ENCODE assay signal across 28 mouse cellular contexts in the genomic region with DNA sequence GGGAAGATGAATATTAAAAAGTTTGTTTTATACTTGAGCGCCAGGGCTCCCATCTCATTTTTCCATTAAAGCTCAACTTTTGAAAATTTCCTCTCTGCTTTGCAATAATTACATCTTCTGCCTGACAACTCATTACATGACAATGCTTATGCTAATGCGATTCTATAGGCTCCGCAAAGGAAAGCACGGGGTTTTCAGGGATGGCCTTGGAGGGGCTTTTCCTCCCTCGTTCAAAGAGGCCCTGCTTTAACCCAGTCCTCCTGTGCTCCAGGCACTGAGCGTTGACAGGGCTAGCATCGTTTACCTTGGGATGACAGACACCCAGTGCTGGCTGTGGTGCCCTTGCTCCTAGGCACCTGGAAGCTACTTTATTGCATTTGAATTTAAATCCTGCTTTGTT.
DNase-seq lines count a peak whose midpoint lies in the region; ATAC-seq and TF ChIP-seq lines count a peak whose summit lies in the region.
"Had no signal": no experiment of that assay in that cellular context is flagged by ENCODE, and none has a peak within 500 bp of the region (broad histone marks: within the 10 kb centered on the region; RNA-seq: fewer than 3 reads in every experiment).

No protein-coding gene starts in this region.

- no peaks in the 10 kb centered on the region for H3K9me3 ChIP-seq in forebrain, postnatal 0 days (ENCODE audit: low read length)
- peaks cover 2% of the 10 kb centered on the region; the same call in 1 of the 2 replicates for H3K9me3 ChIP-seq in forebrain, embryonic 13.5 days (replicated peaks)
- H3K9me3 ChIP-seq in midbrain, embryonic 11.5 days (ENCODE audit: control insufficient read depth, low read length) = no peaks in the 10 kb centered on the region
- no peaks in the 10 kb centered on the region for H3K9me3 ChIP-seq in midbrain, embryonic 13.5 days
- H3K9me3 ChIP-seq: embryonic facial prominence, embryonic 10.5 days; embryonic facial prominence, embryonic 13.5 days; heart, embryonic 15.5 days; hindbrain, embryonic 12.5 days; hindbrain, embryonic 15.5 days; intestine, embryonic 15.5 days had no signal

- H3K4me1 ChIP-seq in forebrain, postnatal 0 days (ENCODE audit: insufficient read depth) = peaks cover 7% of the 10 kb centered on the region; the same call in 1 of the 2 replicates
- H3K4me1 ChIP-seq in forebrain, embryonic 13.5 days = peaks cover 56% of the 10 kb centered on the region
- peaks cover 7% of the 10 kb centered on the region; the same call in 1 of the 2 replicates for H3K4me1 ChIP-seq in midbrain, embryonic 11.5 days (ENCODE audit: control insufficient read depth, insufficient read depth, low read length)
- H3K4me1 ChIP-seq in midbrain, embryonic 13.5 days (replicated peaks) = peaks cover 49% of the 10 kb centered on the region
- H3K4me1 ChIP-seq: intestine, embryonic 15.5 days had no signal

- H3K27ac ChIP-seq in forebrain, postnatal 0 days (ENCODE audit: low read depth, low read length) = no peak overlapping the region
- H3K27ac ChIP-seq in forebrain, embryonic 13.5 days = no peak overlapping the region
- no peak overlapping the region for H3K27ac ChIP-seq in midbrain, embryonic 11.5 days (ENCODE audit: low read depth, low read length)
- H3K27ac ChIP-seq in midbrain, embryonic 13.5 days = no peak overlapping the region
- H3K27ac ChIP-seq: embryonic facial prominence, embryonic 10.5 days; embryonic facial prominence, embryonic 13.5 days; heart, embryonic 15.5 days; hindbrain, embryonic 12.5 days; hindbrain, embryonic 15.5 days; intestine, embryonic 15.5 days had no signal

- WGBS in forebrain, postnatal 0 days = 23% methylated on average over 7 of the region's 7 CpGs
- 18% methylated on average over 7 of the region's 7 CpGs for WGBS in forebrain, embryonic 13.5 days
- WGBS in midbrain, embryonic 11.5 days = 29% methylated on average over 7 of the region's 7 CpGs
- WGBS in midbrain, embryonic 13.5 days = 17% methylated on average over 7 of the region's 7 CpGs

- DNase-seq in forebrain, postnatal 0 days = no peak
- peak; percentile 80 for DNase-seq in midbrain, embryonic 11.5 days (ENCODE audit: low spot score, missing footprints)
- peak; percentile 18 for DNase-seq in R1 (ENCODE audit: low read depth, low spot score)
- DNase-seq in brain, embryonic 14.5 days (ENCODE audit: low read depth) = peak; percentile 51
- DNase-seq in heart, postnatal 25 days (ENCODE audit: low spot score) = no peak
- no peak for DNase-seq in lung, postnatal 14 days
- DNase-seq: adrenal gland, adult 2 months; adrenal gland, postnatal 14 days; cerebellum, adult 11-12 months; cerebellum, adult 8-10 months; cerebellum, postnatal 10 days; cerebellum, postnatal 36 days; embryo, embryonic 11 days; gastrocnemius, postnatal 25 days; heart, adult 18-20 months; heart, postnatal 10 days; heart, postnatal 4 days had no signal

- no peak overlapping the region for H3K4me2 ChIP-seq in forebrain, postnatal 0 days (ENCODE audit: low read depth)
- H3K4me2 ChIP-seq in forebrain, embryonic 13.5 days = no peak overlapping the region
- no peak overlapping the region for H3K4me2 ChIP-seq in midbrain, embryonic 11.5 days
- no peak overlapping the region for H3K4me2 ChIP-seq in midbrain, embryonic 13.5 days (replicated peaks)
- H3K4me2 ChIP-seq: embryonic facial prominence, embryonic 13.5 days; heart, embryonic 12.5 days; heart, embryonic 15.5 days; hindbrain, embryonic 12.5 days; hindbrain, embryonic 15.5 days; intestine, embryonic 15.5 days had no signal

- H3K27me3 ChIP-seq in forebrain, postnatal 0 days (ENCODE audit: insufficient read depth, low read length) = no peaks in the 10 kb centered on the region
- no peaks in the 10 kb centered on the region for H3K27me3 ChIP-seq in forebrain, embryonic 13.5 days
- H3K27me3 ChIP-seq in midbrain, embryonic 11.5 days (ENCODE audit: control insufficient read depth, insufficient read depth, low read length) = no peaks in the 10 kb centered on the region
- no peaks in the 10 kb centered on the region for H3K27me3 ChIP-seq in midbrain, embryonic 13.5 days
- H3K27me3 ChIP-seq: embryonic facial prominence, embryonic 13.5 days; hindbrain, embryonic 12.5 days; hindbrain, embryonic 15.5 days; intestine, embryonic 15.5 days had no signal

- no peaks in the 10 kb centered on the region for H3K36me3 ChIP-seq in forebrain, postnatal 0 days (ENCODE audit: insufficient read depth)
- H3K36me3 ChIP-seq in forebrain, embryonic 13.5 days (ENCODE audit: poor library complexity, severe bottlenecking) = no peaks in the 10 kb centered on the region
- H3K36me3 ChIP-seq in midbrain, embryonic 11.5 days (ENCODE audit: control insufficient read depth, insufficient read depth, low read length) = no peaks in the 10 kb centered on the region
- no peaks in the 10 kb centered on the region for H3K36me3 ChIP-seq in midbrain, embryonic 13.5 days
- H3K36me3 ChIP-seq: embryonic facial prominence, embryonic 10.5 days; embryonic facial prominence, embryonic 13.5 days; heart, embryonic 12.5 days; heart, embryonic 15.5 days; hindbrain, embryonic 12.5 days; hindbrain, embryonic 15.5 days; intestine, embryonic 15.5 days had no signal

- TF ChIP-seq CTCF in forebrain, postnatal 0 days (IDR thresholded peaks at IDR 0.05; ENCODE audit: low read depth) = no peak
- no peak for TF ChIP-seq CTCF in brain, embryonic 14.5 days (IDR thresholded peaks at IDR 0.05; ENCODE audit: borderline replicate concordance, extremely low read depth, insufficient read depth, insufficient read length)

- no peak overlapping the region for H3K9ac ChIP-seq in forebrain, postnatal 0 days
- no peak overlapping the region for H3K9ac ChIP-seq in forebrain, embryonic 13.5 days
- H3K9ac ChIP-seq in midbrain, embryonic 11.5 days (ENCODE audit: low read length) = no peak overlapping the region
- no peak overlapping the region for H3K9ac ChIP-seq in midbrain, embryonic 13.5 days (replicated peaks)
- H3K9ac ChIP-seq: embryonic facial prominence, embryonic 13.5 days; heart, embryonic 12.5 days; heart, embryonic 15.5 days; hindbrain, embryonic 12.5 days; hindbrain, embryonic 15.5 days; intestine, embryonic 15.5 days had no signal

- peak; percentile 21; the same call in 1 of the 2 replicates for ATAC-seq in forebrain, postnatal 0 days
- ATAC-seq in forebrain, embryonic 13.5 days = no peak
- peak; percentile 65; the same call in 1 of the 2 replicates for ATAC-seq in midbrain, embryonic 11.5 days (ENCODE audit: low FRiP score)
- ATAC-seq in midbrain, embryonic 13.5 days = no peak
- ATAC-seq: CD4-positive, CD25-positive, alpha-beta regulatory T cell, adult 4 months; intestine, embryonic 15.5 days had no signal

- intact Hi-C loops in heart, postnatal 25 days (cut with DNase I) = no loop called here

- no peak overlapping the region for H3K4me3 ChIP-seq in forebrain, postnatal 0 days (ENCODE audit: low read depth, low read length)
- no peak overlapping the region for H3K4me3 ChIP-seq in forebrain, embryonic 13.5 days
- H3K4me3 ChIP-seq in midbrain, embryonic 11.5 days (ENCODE audit: low read depth, low read length) = no peak overlapping the region
- H3K4me3 ChIP-seq in midbrain, embryonic 13.5 days (replicated peaks) = no peak overlapping the region
- H3K4me3 ChIP-seq: embryonic facial prominence, embryonic 10.5 days; embryonic facial prominence, embryonic 13.5 days; erythroblast, embryonic 14.5 days; heart, embryonic 12.5 days; heart, embryonic 15.5 days; hindbrain, embryonic 12.5 days; hindbrain, embryonic 15.5 days; intestine, embryonic 15.5 days had no signal

- TF ChIP-seq POLR2A in brain, embryonic 14.5 days (IDR thresholded peaks at IDR 0.05; ENCODE audit: borderline replicate concordance, extremely low read depth, insufficient read depth, insufficient read length, poor library complexity, severe bottlenecking) = no peak

Comparison
In these comparisons a context has a peak if more than half of its experiments do, and no peak if none do; other contexts are left out.
1. ATAC-seq: peak in forebrain, postnatal 0 days (single experiment) and midbrain, embryonic 11.5 days (single experiment); none in forebrain, embryonic 13.5 days (single experiment) and midbrain, embryonic 13.5 days (single experiment).
2. DNase-seq: peak in midbrain, embryonic 11.5 days (single experiment), R1 (single experiment) and brain, embryonic 14.5 days (single experiment); none in forebrain, postnatal 0 days (single experiment), heart, postnatal 25 days (single experiment) and lung, postnatal 14 days (single experiment).